Mouse (Mus musculus) layer of hippocampus, adult 9-10 months (tissue): ENCODE measurements around the gene Carm1.
A peak's percentile ranks its signal among the peaks of the same experiment; 100 is the strongest.
"Not testable (repeated sequence)": the region's sequence is repeated elsewhere in the genome, so short reads cannot be mapped to it uniquely, and the experiment has no call there.

Experiments used
- DNase-seq: peaks from one replicate; pipeline ENCODE4 v3.0.0; 2022; ENCODE audit warnings: low spot score

Gene Carm1

DNA sequence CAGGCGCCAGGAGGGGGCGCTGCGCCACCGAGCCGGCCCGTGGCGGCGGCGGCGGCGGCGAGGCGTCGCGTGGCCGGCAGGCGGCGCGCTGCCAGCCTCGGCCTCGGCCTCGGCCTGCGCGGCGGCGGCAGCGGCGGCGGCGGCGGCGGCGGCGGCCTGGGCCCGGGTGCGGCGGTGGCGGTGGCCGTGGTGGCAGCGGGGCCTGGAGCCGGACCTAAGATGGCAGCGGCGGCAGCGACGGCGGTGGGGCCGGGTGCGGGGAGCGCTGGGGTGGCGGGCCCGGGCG lies at the start of gene Carm1:
Carm1 (plus strand) TSS at position 106 of the 286 bp plus-strand sequence.
- no peak for DNase-seq

DNA sequence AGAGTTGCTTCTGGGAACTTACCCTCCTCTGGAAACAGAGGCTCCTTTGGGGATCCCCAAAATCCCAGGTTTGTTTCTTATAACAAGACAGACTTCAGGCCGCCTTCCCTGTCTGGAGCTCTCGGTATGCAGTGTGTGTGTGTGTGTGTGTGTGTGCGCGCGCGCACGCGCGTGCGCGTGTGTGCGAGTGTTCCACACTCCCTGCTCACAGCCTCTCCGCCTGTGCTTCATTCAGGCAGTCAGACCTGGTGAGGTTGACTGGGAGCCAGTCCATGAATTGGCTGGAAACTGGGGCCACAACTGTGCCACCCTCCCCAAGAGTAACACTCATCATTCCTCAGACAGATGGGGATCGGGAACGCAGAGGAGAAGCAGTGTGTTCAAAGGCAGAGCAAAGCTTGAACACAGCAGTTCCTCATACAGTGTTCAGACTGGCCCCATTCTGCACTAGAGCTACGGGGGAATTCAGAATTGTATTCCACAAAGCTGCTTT lies 49.6 kb upstream of the Carm1 start:
- DNase-seq = no peak

DNA sequence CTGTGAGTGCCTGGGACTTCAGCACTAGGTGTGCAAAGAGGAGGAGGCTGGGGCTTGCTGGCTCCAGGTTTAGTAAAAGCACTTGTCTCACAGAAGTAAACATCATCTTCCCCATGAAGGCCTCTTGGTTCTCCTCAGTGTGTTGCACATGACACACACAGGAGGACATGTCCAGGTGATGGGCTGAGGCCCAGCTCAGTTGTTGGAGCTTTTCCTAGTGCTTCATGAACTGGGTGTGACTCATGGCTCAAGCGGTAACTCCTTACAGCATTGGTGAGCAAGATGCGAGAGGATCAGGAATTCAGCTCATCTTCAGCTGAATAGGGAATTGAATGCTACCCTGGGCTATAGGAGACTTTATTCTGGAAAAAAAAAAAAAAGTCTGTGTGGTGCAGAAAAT lies 49.0 kb upstream of the Carm1 start:
- no peak for DNase-seq

GRCm38 (mm10) chr9:21498284-21498902 lies 48.3 kb upstream of the Carm1 start:
- no peak for DNase-seq

DNA sequence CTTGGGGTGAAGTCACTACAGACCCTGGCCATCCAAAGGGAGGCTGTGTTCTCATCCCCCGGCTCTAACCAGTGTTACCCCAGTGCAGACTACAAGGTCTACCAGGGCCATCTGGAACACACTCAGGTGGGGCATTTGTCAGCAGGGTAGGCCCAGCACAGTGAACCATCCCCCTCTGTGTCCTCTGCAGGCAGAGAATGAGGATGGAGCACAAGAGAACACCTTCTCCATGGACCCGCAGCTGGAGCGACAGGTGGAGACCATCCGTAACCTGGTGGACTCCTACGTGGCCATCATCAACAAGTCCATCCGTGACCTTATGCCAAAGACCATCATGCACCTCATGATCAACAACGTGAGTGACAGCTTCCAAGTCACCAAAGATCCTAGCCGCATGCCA lies 43.3 kb upstream of the Carm1 start:
- DNase-seq = no peak

DNA sequence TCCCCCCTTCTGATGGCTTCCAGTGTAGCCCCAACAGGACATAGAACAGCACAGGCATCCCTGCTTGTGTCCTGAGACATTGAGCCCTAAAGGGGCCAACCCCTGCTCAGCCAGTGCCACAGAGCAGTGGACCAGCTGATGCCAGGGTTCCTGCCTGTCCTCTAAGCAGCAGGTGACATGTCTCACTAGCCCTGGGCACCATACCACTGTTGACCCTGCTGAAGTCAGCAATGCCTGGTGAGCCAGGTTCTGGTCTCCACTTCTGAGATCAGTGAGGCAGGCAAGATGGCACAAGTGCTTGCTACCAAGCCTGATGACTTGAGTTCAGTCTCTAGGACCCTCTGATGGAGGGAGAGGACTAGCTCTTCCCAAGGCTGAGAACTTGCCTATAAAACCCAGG lies 40.9 kb upstream of the Carm1 start:
- no peak for DNase-seq

- DNase-seq = no peak
Measured at GRCm38 (mm10) chr9:21507753-21508430, 38.8 kb upstream of the Carm1 start.

DNA sequence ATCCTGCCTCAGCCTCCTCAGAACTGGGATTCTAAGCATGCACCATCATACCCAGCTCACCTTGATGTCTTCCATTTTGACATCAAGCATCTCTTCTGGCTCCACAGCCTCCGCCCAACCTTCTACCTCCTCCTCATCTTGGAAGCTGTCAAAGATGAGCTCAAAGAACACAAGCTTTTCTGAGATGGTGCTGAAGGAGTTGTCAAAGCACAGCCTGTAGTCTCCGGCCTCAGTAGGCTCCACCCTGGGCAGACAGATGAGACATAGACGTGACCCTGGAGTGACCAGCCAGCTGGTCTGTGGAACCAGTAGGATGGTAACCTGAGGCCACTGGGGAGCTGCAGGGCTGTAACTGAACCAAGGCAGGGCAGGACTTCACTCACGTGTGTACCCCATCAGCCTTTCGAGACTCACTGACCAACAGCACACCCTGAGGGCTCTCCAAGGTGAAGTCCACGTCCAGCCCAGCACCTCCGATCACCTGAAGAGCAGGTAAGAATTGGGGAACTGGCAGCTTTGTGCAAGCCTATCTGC lies 37.8 kb upstream of the Carm1 start:
- no peak for DNase-seq

DNA sequence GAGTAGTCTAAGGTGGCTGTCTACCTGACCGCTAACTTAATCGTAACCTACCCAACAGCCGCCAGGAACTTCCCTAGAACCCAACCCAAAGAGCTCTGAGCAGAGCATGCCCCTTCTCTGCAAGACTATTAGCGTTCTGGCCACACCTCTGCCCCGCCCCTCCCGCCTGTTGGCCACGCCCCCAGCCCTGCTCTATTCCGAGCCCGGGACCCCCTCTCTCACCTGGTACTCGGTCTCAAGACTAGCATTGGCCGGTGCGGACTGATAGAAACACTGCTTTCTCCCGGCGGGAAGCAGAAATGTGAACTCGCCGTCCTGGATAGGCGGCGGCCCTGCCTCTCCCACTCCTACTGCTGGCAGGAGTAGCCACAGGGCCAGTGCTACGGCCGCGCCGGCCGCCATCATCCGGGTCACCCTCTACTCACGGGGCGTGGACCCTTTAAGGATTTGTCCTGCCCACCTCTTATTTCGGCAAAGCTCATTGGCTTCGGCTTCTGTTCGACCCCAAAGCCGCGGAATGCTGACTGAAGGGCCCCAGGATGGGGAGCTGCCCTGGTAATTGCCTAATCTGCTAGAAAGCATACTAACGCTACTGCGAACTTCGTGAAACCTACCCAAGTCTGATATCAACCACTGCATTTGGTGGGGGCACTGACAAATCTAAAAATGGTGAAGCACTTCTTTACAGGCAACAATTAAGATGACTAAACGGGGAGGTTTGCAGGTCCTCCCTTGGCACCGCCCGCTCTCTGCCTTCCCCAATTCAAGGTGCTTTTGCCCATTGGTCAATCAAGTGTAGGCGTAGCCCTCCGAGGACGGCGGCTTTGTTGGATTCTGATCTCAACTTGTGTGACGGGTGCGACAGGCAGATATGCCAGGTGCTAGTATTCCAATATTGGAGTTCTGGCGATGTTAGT lies 36.7 kb upstream of the Carm1 start, which contains the start of gene Tmed1:
Tmed1 (minus strand) TSS at position 481 of the 917 bp plus-strand sequence.
- DNase-seq = peak; percentile 97

DNA sequence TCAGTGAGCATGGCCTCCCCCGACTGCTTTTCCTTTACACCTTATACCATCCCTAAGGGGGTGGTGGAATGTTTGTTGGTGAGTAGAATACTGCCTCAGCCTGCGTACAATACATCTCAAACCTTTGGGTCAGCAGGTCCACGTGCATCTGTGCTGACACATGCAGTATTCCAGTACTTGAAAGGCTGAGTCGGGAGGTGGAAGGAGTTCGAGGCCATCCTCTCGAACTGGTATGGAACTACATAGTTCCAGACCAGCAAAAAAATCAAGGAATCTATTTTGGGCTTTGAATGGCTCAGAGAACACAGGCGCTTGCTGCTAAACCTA lies 36.0 kb upstream of the Carm1 start:
- DNase-seq = no peak

DNA sequence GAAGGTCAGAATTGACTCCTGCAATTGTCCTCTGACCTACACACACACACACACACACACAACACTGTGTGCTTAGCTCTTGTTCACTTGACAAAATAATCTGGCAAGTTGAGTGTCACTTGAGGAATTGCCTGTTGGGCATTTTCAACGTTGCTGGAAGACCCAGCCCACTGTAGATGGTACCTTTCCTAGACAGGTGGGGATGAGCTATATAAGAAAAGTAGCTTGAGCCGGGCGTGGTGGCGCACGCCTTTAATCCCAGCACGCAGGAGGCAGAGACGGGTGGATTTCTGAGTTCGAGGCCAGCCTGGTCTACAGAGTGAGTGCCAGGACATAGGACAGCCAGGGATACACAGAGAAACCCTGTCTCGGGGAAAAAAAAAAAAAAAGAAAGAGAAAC lies 35.6 kb upstream of the Carm1 start:
- no peak for DNase-seq

DNA sequence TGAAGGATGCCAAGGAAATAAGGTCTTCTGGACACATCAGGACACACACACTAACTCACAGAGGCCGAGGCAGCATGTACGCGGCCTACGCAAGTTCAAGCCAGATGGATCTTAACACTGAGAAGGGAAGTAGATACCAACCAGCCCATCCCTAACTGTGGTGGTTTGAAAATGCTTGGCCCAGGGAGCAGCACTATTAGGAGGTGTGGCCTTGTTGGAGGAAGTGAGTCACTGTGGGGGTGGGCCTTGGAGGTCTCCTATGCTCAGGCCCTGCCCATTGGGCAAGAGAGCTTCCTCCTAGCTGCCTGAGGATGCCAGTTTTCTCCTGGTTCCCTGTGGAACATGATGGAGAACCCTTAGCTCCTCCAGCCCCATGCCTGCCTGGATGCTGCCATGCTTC lies 33.2 kb upstream of the Carm1 start:
- no peak for DNase-seq

GRCm38 (mm10) chr9:21517947-21518495 lies 28.7 kb upstream of the Carm1 start:
- no peak for DNase-seq

- not testable (repeated sequence) for DNase-seq
Measured at GRCm38 (mm10) chr9:21518690-21519089, 28.0 kb upstream of the Carm1 start.

DNA sequence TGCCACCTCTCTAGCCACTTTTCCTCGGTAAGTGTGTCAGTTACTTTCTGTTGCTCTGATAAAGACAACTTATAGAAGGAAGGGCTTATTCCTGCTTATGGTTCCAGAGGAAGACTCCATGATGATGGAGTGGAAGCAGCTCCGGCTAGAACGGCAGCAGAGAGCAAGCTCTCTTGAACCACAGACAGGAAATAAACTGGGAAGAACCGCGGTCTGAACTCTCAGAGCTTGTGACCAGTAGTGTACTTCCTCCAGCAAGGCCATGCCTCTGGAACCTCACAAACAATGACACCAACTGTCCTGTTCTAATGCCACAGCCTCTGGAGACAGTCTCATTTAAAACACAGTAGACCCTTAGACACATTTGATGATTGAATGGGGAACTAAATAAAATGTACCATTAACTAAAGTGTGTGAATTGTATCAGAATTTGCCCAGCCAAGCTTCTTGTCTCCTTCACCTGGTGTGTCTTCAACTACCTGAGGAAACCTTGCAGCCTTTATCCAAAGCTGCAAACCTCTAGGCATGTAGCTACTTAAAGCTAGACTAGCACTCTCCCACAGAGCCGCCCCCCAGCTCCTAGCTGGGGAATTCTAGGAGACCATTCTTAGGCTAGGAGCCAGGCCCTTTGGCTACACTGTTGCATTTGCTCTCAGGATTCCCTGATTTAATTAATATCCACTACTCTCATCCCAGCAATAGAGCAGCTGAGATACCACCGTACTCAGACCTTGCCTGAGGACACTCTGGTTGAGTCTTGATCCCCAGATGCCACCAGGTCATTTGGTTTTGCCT lies 21.4 kb upstream of the Carm1 start:
- no peak for DNase-seq

GRCm38 (mm10) chr9:21525937-21526633 lies 20.6 kb upstream of the Carm1 start, which contains the start of gene AB124611:
Gene AB124611 (plus strand): TSS chr9:21526176.
- DNase-seq = no peak

DNA sequence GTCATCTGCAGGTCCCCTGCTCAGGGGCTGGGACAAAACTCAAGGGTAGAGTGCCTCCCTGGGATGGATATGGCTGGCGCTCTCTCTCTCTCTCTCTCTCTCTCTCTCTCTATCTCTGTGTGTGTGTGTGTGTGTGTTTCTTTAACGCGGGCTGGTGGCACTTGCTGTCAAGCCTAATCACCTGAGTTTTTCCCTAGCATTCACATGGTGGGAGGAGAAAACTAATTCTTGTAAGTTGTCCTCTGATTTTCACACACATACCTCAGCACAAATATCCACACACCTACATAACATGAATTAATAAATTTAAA lies 20.1 kb upstream of the Carm1 start:
- no peak for DNase-seq

DNA sequence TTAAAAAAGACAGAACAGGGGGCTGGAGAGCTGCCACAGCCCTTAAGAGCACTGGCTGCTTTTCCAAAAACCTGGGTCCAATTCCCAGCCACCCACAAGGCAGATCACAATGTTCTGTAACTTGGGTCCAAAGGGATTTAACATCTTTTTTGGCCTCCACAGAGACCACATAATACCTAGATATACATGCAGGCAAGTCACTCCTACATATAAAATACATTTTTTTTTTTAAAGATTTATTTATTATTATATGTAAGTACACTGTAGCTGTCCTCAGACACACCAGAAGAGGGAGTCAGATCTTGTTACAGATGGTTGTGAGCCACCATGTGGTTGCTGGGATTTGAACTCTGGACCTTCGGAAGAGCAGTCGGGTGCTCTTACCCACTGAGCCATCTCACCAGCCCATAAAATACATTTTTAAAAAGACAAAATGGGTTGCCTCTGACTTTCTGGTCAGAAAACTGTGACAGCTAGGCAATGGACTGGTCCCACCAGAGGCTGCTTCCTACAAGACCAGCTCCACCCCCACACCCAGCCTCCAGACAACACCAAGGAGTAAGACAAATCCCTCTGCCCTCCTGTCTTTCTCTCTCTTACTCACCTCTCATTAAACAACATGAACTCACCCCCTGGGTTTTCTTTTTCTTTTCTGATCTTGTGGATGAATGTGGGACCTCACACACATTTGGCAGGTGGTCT lies 19.4 kb upstream of the Carm1 start:
- DNase-seq = no peak

- no peak for DNase-seq
Measured at GRCm38 (mm10) chr9:21527917-21528324, 18.8 kb upstream of the Carm1 start.

GRCm38 (mm10) chr9:21536501-21536900 lies 10.2 kb upstream of the Carm1 start:
- no peak for DNase-seq
